Mouse (Mus musculus) colon, adult 2 months (tissue): Measurements from ENCODE around the gene C9orf72. TPM values are rescaled to one million over a fixed set of nuclear protein-coding genes. Genes with fewer than 3 reads are reported as not detected.

Experiments
- polyA plus RNA-seq: library from polyadenylated mRNA; depleted of rRNA; stranded (reverse); fragments of >200 nt; gene quantifications from 2 replicates; pipeline ENCODE4 v1.2.3, GENCODE M21; 2012; rRNA removed

The C9orf72 gene
- polyA plus RNA-seq, result 3.2 TPM in 2 replicates

GRCm38 (mm10) chr4:35225734-35226495 is at the start of gene C9orf72:
Gene C9orf72 (minus strand): TSS chr4:35226175.

GRCm38 (mm10) chr4:35156751-35157611 is 69.0 kb downstream of the C9orf72 start, which contains the start of gene Mob3b:
Gene Mob3b (minus strand): TSS chr4:35157484.

GRCm38 (mm10) chr4:35151756-35152155 is 74.2 kb downstream of the C9orf72 start, which contains the start of gene Ifnk:
Gene Ifnk (plus strand): TSS chr4:35152056.

Other genes with a start within 250 kb of the C9orf72 start
- gene Ifnk, start 74.1 kb downstream of the C9orf72 start, polyA plus RNA-seq, result not detected in 2 replicates
- gene Mob3b, start 68.7 kb downstream of the C9orf72 start, polyA plus RNA-seq, result 11.0 and 15.9 TPM in 2 replicates